In the genomic region with DNA sequence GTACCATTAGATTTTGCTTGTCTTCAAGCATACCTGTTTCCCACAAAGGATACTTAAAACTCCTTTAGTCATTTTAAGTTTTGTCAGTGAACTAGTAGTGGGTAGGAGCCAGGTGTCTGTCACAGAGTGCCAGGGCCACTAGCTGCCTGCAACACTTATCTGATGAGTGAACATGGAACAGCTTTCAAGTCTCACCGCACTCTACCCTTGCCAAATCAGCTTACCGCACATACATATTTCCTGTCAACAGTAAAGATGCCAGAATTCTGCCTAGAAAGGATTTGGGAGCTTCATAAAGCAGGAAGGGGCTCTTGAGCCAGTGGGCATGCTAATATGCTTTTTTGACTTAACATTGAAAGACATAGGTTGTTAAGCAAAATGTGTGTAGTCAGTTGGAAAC, we compare ENCODE assay signal across 19 mouse cellular contexts.
DNase-seq lines count a peak whose midpoint lies in the region; ATAC-seq lines count a peak whose summit lies in the region.
"Had no signal": no experiment of that assay in that cellular context is flagged by ENCODE, and none has a peak within 500 bp of the region (broad histone marks: within the 10 kb centered on the region; RNA-seq: fewer than 3 reads in every experiment).

No protein-coding gene starts in this region.

- no peak overlapping the region for H3K4me2 ChIP-seq in heart, embryonic 13.5 days
- H3K4me2 ChIP-seq: midbrain, embryonic 13.5 days; neural tube, embryonic 15.5 days had no signal

- peaks cover 17% of the 10 kb centered on the region for H3K36me3 ChIP-seq in heart, embryonic 13.5 days
- H3K36me3 ChIP-seq: midbrain, embryonic 13.5 days had no signal

- peak overlapping the region; percentile 43; the same call in 1 of the 2 replicates for H3K27ac ChIP-seq in heart, embryonic 13.5 days (replicated peaks)
- H3K27ac ChIP-seq: midbrain, embryonic 13.5 days; neural tube, embryonic 15.5 days had no signal

- ATAC-seq in heart, embryonic 13.5 days (ENCODE audit: extremely low read depth, insufficient number of reproducible peaks, low FRiP score, low TSS enrichment) = no peak
- peak; percentile 40 for ATAC-seq in megakaryocyte-erythroid progenitor cell, adult 5-6 weeks (replicated peaks; ENCODE audit: low FRiP score, low TSS enrichment, poor library complexity, severe bottlenecking)
- ATAC-seq: hindbrain, embryonic 16.5 days; liver, postnatal 0 days; midbrain, embryonic 13.5 days had no signal

- peaks cover 82% of the 10 kb centered on the region for H3K4me1 ChIP-seq in heart, embryonic 13.5 days

- 58% methylated on average over 2 of the region's 2 CpGs for WGBS in heart, embryonic 13.5 days

- H3K9me3 ChIP-seq in heart, embryonic 13.5 days = no peaks in the 10 kb centered on the region
- H3K9me3 ChIP-seq: midbrain, embryonic 13.5 days; neural tube, embryonic 15.5 days had no signal

- no peak for DNase-seq in heart, postnatal 4 days
- peak; percentile 64 for DNase-seq in CD4-positive, CD25-positive, alpha-beta regulatory T cell, adult 2 months (ENCODE audit: low read depth, low spot score)
- peak; percentile 71 for DNase-seq in T-cell, adult 2 months (ENCODE audit: low spot score)
- DNase-seq in lung, postnatal 25 days (ENCODE audit: low spot score) = no peak
- DNase-seq in adrenal gland, adult 8-10 months = no peak
- DNase-seq: adrenal gland, postnatal 14 days; cerebellum, adult 18-20 months; gastrocnemius, postnatal 36 days; kidney, adult 18-20 months; kidney, postnatal 14 days; liver; liver, postnatal 0 days; lung, postnatal 4 days had no signal

- no peak overlapping the region for H3K4me3 ChIP-seq in heart, embryonic 13.5 days
- H3K4me3 ChIP-seq: erythroblast, embryonic 14.5 days; midbrain, embryonic 13.5 days; neural tube, embryonic 15.5 days had no signal

- H3K27me3 ChIP-seq in heart, embryonic 13.5 days (replicated peaks) = no peaks in the 10 kb centered on the region
- H3K27me3 ChIP-seq: midbrain, embryonic 13.5 days; neural tube, embryonic 15.5 days had no signal

- H3K9ac ChIP-seq in heart, embryonic 13.5 days = no peak overlapping the region
- H3K9ac ChIP-seq: liver, postnatal 0 days; midbrain, embryonic 13.5 days; neural tube, embryonic 15.5 days had no signal

Comparison
In these comparisons a context has a peak if more than half of its experiments do, and no peak if none do; other contexts are left out.
1. DNase-seq: peak in CD4-positive, CD25-positive, alpha-beta regulatory T cell, adult 2 months (single experiment) and T-cell, adult 2 months (single experiment); none in heart, postnatal 4 days (single experiment), lung, postnatal 25 days (single experiment) and adrenal gland, adult 8-10 months (single experiment).